Mouse (Mus musculus): ENCODE data around the gene Oscar.

- TF ChIP-seq CHD2 (IDR thresholded peaks at IDR 0.05; ENCODE audit: low read depth, low read length) (no peak), MAFK (IDR thresholded peaks at IDR 0.05; ENCODE audit: insufficient read depth, low read depth, low read length) (no peak), HCFC1 (IDR thresholded peaks at IDR 0.05; ENCODE audit: borderline replicate concordance, insufficient read depth, low read length) (no peak)
Measured at GRCm38 (mm10) chr7:3643412-3643811, 27.5 kb upstream of the Oscar start.
